Mouse (Mus musculus) bone marrow, adult 2 months (tissue): ENCODE measurements at regions not wholly inside any gene's neighbourhood (a gene's known extent, or its start where the extent isn't known, plus 50 kb on each side); places are given as distances from the start of the nearest gene placed in this dataset.

Experiments
- H3K27ac ChIP-seq: fragments of 200-500 bp; 2 replicates; pipeline ENCODE4 v1.5.1; 2012; ENCODE audit warnings: low read depth, mild to moderate bottlenecking, control low read depth, inconsistent platforms, low read length; ENCODE audit not compliant: control insufficient read depth, poor library complexity, insufficient read depth
- H3K4me1 ChIP-seq: fragments of 200-500 bp; 2 replicates; pipeline ENCODE4 v1.6.1; 2011; ENCODE audit warnings: low read length; ENCODE audit not compliant: control insufficient read depth, insufficient read depth
- H3K4me3 ChIP-seq: fragments of 200-500 bp; replicated peaks from 2 replicates; pipeline ENCODE3; 2011; ENCODE audit warnings: mild to moderate bottlenecking, low read depth, low read length, control low read depth; ENCODE audit not compliant: control insufficient read depth
- CTCF ChIP-seq: fragments of 200-500 bp; IDR thresholded peaks from 2 replicates; pipeline ENCODE4 v1.5.1; 2011; ENCODE audit warnings: low read length, control low read depth; ENCODE audit not compliant: control insufficient read depth, insufficient read depth
- POLR2A ChIP-seq: fragments of 200-500 bp; IDR thresholded peaks from 2 replicates; pipeline ENCODE4 v1.6.1; 2011; ENCODE audit warnings: low read depth, mild to moderate bottlenecking, control low read depth, low read length, borderline replicate concordance; ENCODE audit not compliant: control insufficient read depth
- WGBS: fragments of 180-500 bp; shearing (Covaris S2); methylation state at CpG from one replicate; pipeline ENCODE4 v1.1.7; 2018; 5-methylcytosine and 5-hydroxymethylcytosine counted together

DNA sequence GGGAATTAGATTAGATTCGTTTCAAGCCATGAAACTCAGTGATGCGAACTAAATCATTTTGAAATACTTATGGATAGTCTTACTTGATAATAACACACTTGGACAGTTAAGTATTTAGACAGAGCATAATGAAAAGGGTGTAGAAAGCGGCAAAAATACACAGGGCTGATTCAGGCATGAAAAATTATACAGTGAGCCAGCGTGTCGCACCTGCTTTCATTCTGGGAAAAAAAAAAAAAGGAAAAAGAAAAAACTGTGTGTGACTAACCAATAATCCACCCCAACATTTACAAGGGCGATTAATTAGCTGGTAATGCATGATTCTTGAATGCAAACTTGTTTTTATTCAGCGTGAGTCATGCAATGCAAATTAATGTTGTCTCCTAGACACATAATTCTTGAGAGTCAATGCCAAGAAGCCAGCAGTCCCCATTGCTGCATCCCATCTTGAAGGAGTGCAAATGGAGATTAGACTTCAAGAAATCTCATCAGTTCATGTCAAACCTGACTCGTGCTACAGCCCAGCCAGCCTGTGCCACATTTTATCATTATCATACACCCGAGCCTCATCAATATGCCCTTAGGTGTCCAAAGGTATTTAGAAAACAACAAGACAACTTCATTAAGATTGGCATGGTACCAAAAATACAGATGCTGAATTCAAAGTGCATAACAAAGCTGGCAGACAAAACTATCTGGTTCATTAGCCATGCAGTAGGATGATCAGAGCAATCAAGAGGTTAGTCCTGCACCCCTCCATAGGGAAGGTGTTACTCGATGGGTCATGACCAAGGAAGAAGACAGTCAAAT, 714.9 kb downstream of the Efnb2 start:
- Histone ChIP-seq H3K4me1 (no peaks in the 10 kb centered on the region), H3K4me3 (no peak overlapping the region), H3K27ac (no peak overlapping the region)
- WGBS = 66% methylated on average over 10 of the region's 10 CpGs
- TF ChIP-seq POLR2A = no peak
- no peak for TF ChIP-seq CTCF

DNA sequence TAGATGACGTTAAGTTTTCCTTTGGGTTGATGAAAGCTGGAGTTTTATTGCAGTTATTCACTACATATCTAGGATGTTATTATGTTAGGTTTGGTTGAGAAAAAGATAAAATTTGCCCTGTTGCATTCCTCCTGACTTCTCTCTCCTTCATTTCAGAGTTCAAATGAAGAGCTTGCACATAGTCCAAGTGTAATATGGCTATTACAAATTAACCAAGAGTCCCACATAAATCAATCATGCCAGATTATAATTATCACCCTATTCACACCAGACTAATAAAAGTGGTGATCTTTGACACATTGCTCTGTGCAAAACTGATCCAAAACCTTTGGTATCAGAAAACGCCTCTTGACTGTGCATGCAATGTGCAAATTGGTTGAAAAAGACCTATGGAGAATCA, 724.4 kb downstream of the Efnb2 start:
- H3K4me1 ChIP-seq = no peaks in the 10 kb centered on the region
- H3K27ac ChIP-seq = no peak overlapping the region
- no peak for TF ChIP-seq CTCF
- TF ChIP-seq POLR2A = no peak
- WGBS = 72% methylated on average over 2 of the region's 2 CpGs
- H3K4me3 ChIP-seq = no peak overlapping the region

DNA sequence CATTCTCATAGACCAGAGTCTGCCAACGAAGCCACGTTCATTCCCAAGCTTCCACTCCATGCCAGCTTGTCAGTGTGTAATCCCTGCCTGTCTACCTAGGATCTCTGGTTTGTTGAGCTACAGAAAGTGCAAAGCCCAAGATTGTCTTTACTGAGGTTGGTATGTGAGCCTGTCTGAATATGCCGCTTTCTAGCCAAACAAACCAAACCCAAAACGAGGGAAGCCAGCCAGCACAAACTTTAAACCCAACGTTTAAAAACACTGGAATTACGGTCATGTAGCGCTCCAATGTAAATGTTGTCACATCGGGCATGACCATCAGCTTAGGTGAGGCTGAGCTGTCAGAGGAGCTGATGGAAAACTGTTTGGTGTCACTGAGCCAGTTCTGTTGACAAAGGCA, 741.6 kb downstream of the Efnb2 start:
- no peak overlapping the region for H3K4me3 ChIP-seq
- H3K4me1 ChIP-seq = no peaks in the 10 kb centered on the region
- 74% methylated on average over 8 of the region's 8 CpGs for WGBS
- no peak overlapping the region for H3K27ac ChIP-seq
- TF ChIP-seq CTCF (no peak), POLR2A (no peak)

DNA sequence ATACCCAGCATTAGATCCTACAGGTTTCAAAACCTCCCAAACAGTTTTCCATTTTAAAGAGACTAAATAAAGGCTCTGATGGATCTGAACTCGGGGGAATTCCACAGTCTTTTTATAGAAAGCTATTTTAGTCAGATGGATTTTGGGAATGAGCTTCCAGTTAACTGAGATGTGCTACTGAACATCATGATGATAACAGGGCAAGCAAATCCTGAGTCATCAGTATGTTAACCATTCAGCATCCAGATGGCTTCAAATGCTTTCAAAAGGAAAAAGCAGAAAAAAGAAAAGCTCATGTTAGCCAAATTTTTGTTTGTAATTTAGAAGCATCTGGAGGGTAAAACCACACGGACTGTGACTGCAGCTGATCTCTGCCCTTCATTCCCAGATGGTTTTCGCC, 766.7 kb downstream of the Efnb2 start:
- Histone ChIP-seq H3K27ac (no peak overlapping the region), H3K4me1 (no peaks in the 10 kb centered on the region), H3K4me3 (no peak overlapping the region)
- TF ChIP-seq POLR2A (no peak), CTCF (no peak)
- WGBS = 61% methylated on average over 3 of the region's 3 CpGs

DNA sequence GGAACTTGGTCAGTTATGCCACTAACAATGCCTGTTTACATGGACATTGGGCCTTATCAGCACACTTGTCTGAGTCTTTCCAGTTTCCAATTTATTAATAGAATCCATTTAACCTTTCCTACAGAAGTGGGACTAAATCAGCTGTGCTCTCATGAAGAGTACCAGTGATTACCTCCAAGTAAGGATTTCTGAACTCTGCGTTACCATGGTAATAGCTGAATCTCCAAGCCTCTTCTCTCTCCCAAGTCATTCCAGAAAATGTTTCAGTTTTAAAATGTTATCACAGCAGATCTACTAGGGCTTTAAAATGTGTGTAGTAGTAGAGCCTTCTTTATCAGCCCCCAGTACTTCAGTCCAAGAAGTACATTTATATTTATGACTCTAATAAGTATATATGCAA, 807.9 kb downstream of the Efnb2 start:
- 70% methylated on average over 1 of the region's 1 CpGs for WGBS
- TF ChIP-seq POLR2A (no peak), CTCF (no peak)
- no peaks in the 10 kb centered on the region for H3K4me1 ChIP-seq
- H3K27ac ChIP-seq = no peak overlapping the region
- no peak overlapping the region for H3K4me3 ChIP-seq

DNA sequence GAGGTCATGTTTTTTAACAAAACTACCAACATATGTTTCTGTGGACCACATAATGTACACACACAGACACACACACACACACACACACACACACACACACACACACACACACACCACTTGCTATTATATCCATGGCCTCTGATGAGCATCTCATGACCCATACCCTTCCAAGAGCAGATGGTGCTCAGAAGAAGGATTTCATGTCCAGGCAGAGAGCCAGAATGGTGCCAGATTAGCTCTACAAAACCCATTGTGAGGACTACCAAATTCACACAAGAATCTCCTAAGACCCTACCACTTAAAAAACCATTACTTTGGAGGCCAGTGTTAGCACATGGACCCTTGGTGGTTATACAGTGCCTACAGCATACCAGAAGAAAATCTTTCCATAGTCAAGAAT, 810.5 kb downstream of the Efnb2 start:
- TF ChIP-seq CTCF (no peak), POLR2A (no peak)
- H3K4me3 ChIP-seq = no peak overlapping the region
- H3K27ac ChIP-seq = no peak overlapping the region
- H3K4me1 ChIP-seq = no peaks in the 10 kb centered on the region

- Histone ChIP-seq H3K27ac (no peak overlapping the region), H3K4me1 (no peaks in the 10 kb centered on the region), H3K4me3 (no peak overlapping the region)
- WGBS = 55% methylated on average over 5 of the region's 5 CpGs
- TF ChIP-seq POLR2A (no peak), CTCF (no peak)
Measured at GRCm38 (mm10) chr8:7831948-7832347, 829.1 kb downstream of the Efnb2 start.

DNA sequence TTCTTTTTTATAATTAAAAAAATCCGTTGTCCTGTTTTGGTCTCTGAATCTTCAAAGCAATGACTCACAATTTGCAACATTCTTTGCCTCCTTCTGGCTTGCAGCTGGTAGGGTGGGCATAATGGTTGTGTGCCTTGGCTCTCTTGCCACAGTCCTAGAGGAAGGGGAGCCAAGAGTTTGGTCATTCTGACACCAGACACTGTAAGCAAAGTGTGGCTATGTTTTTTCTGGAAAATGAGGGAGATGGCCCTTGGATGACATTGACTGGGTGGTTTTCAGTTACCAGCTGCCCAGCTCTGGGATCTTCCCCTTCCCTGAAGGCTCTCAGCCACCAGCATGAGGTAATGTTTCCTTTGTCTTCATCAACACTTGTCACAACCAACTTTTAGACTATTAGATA, 833.2 kb downstream of the Efnb2 start:
- WGBS = 53% methylated on average over 1 of the region's 1 CpGs
- no peak overlapping the region for H3K4me3 ChIP-seq
- TF ChIP-seq POLR2A = no peak
- TF ChIP-seq CTCF = no peak
- no peak overlapping the region for H3K27ac ChIP-seq
- H3K4me1 ChIP-seq = no peaks in the 10 kb centered on the region

DNA sequence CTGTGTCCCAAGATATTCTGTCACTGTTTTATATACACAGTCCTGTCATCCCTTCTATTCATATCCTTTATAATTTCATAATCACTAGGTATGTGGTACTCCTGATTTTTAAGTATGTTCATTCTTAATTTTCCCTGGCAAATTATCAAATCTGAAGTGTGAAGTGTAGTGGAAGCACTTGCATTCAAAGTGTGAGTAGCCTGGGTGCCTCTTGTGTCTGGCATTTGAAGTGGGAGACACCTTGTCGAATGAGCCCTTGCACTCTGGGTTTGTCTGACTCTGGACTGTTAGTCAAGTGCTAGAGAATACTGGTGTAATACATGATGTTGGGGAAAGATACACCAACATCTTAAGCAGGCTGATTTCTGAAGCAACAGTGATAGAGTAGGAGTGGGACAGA, 852.6 kb downstream of the Efnb2 start:
- Histone ChIP-seq H3K27ac (no peak overlapping the region), H3K4me1 (no peaks in the 10 kb centered on the region), H3K4me3 (no peak overlapping the region)
- 61% methylated on average over 1 of the region's 1 CpGs for WGBS
- no peak for TF ChIP-seq CTCF
- no peak for TF ChIP-seq POLR2A
